Comparison of ENCODE assay signal across 23 mouse cellular contexts in the genomic region with DNA sequence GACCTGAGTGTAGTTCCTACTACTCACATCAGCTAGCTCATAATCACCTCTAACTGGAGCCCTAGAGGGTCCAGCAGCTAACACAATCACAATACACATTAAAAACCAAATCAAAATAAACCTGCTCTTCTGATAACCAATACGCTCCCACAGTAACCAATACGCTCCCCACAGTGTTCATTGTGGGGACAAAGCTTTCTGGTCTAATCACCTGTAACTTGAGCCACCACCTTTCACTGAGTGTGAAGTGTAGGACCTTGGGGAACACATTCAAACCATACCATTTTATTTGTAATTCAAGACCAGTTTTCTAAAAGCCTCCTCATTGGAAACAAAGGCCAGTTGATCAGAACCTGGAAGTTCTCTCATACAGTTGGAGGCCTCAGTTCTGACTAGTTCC. TPM values are rescaled to one million over a fixed set of nuclear protein-coding genes. Genes with fewer than 3 reads are reported as not detected.
DNase-seq lines count a peak whose midpoint lies in the region; ATAC-seq and TF ChIP-seq lines count a peak whose summit lies in the region.
"Had no signal": no experiment of that assay in that cellular context is flagged by ENCODE, and none has a peak within 500 bp of the region (broad histone marks: within the 10 kb centered on the region; RNA-seq: fewer than 3 reads in every experiment).

No protein-coding gene starts in this region.

- H3K4me2 ChIP-seq in embryonic facial prominence, embryonic 15.5 days (replicated peaks): no peak overlapping the region
- H3K4me2 ChIP-seq: embryonic facial prominence, embryonic 13.5 days; forebrain, embryonic 12.5 days had no signal

- peak; percentile 1 for DNase-seq in cerebellum, adult 9-11 months
- DNase-seq in cerebellum, postnatal 4 days (ENCODE audit: low spot score in 2 of 2): no peak
- DNase-seq in gastrocnemius, adult 2 months: no peak
- DNase-seq in gastrocnemius, postnatal 10 days: no peak
- peak; percentile 10 for DNase-seq in heart, embryonic 10.5 days (ENCODE audit: low spot score)
- DNase-seq in heart, postnatal 4 days: no peak
- DNase-seq: adrenal gland, adult 8-10 months; adrenal gland, postnatal 14 days; B cell, adult 2 months; cerebellum, adult 11-12 months; cerebellum, postnatal 36 days had no signal

- peaks cover 6% of the 10 kb centered on the region; the same call in 1 of the 2 replicates for H3K36me3 ChIP-seq in heart, embryonic 10.5 days
- no peaks in the 10 kb centered on the region for H3K36me3 ChIP-seq in embryonic facial prominence, embryonic 15.5 days
- H3K36me3 ChIP-seq: embryonic facial prominence, embryonic 13.5 days; forebrain, embryonic 10.5 days; forebrain, embryonic 12.5 days; G1E had no signal

- ATAC-seq in embryonic facial prominence, embryonic 15.5 days (ENCODE audit: insufficient number of reproducible peaks, low FRiP score, low TSS enrichment, low read depth): 0 out of 2 replicates have a peak, but pooled peaks have one; percentile 62
- ATAC-seq: activated CD4-positive, CD25-positive, alpha-beta regulatory T cell, adult 4 months; CD4-positive, CD25-positive, alpha-beta regulatory T cell, adult 4 months; forebrain, embryonic 14.5 days; forebrain, embryonic 16.5 days; Patski had no signal

- no peak overlapping the region for H3K9ac ChIP-seq in embryonic facial prominence, embryonic 15.5 days
- H3K9ac ChIP-seq: embryonic facial prominence, embryonic 13.5 days; forebrain, embryonic 12.5 days had no signal

- 86% methylated on average over 2 of the region's 2 CpGs for WGBS in heart, embryonic 10.5 days
- 94% methylated on average over 2 of the region's 2 CpGs for WGBS in embryonic facial prominence, embryonic 15.5 days

- TF ChIP-seq CTCF in gastrocnemius, adult 2 months (IDR thresholded peaks at IDR 0.05): no peak

- H3K4me1 ChIP-seq in heart, embryonic 10.5 days: peaks cover 24% of the 10 kb centered on the region
- H3K4me1 ChIP-seq in embryonic facial prominence, embryonic 15.5 days: no peaks in the 10 kb centered on the region
- H3K4me1 ChIP-seq: forebrain, embryonic 12.5 days had no signal

- H3K27ac ChIP-seq in gastrocnemius, adult 2 months: peak overlapping the region; percentile 88
- H3K27ac ChIP-seq in heart, embryonic 10.5 days: no peak overlapping the region
- H3K27ac ChIP-seq in embryonic facial prominence, embryonic 15.5 days (replicated peaks): no peak overlapping the region
- H3K27ac ChIP-seq: embryonic facial prominence, embryonic 13.5 days; forebrain, embryonic 10.5 days; forebrain, embryonic 12.5 days had no signal

- intact Hi-C loops in gastrocnemius, adult 2 months (cut with DNase I): loop anchor here (5.0 kb wide), 1 partner anchor 109 kb away; no protein-coding TSS in a partner anchor

- no peaks in the 10 kb centered on the region for H3K9me3 ChIP-seq in heart, embryonic 10.5 days
- no peaks in the 10 kb centered on the region for H3K9me3 ChIP-seq in embryonic facial prominence, embryonic 15.5 days (replicated peaks)
- H3K9me3 ChIP-seq: embryonic facial prominence, embryonic 13.5 days; forebrain, embryonic 10.5 days; forebrain, embryonic 12.5 days; G1E had no signal

- H3K27me3 ChIP-seq in heart, embryonic 10.5 days (ENCODE audit: insufficient read depth, poor library complexity, severe bottlenecking): no peaks in the 10 kb centered on the region
- H3K27me3 ChIP-seq in embryonic facial prominence, embryonic 15.5 days: no peaks in the 10 kb centered on the region
- H3K27me3 ChIP-seq: CH12.LX; embryonic facial prominence, embryonic 13.5 days; forebrain, embryonic 12.5 days; Patski had no signal

- H3K4me3 ChIP-seq in gastrocnemius, adult 2 months: peak overlapping the region; percentile 17; the same call in 1 of the 2 replicates
- no peak overlapping the region for H3K4me3 ChIP-seq in heart, embryonic 10.5 days
- no peak overlapping the region for H3K4me3 ChIP-seq in embryonic facial prominence, embryonic 15.5 days (replicated peaks)
- H3K4me3 ChIP-seq: embryonic facial prominence, embryonic 13.5 days; erythroblast, embryonic 14.5 days; forebrain, embryonic 10.5 days; forebrain, embryonic 12.5 days had no signal

RNA-seq across cellular contexts. Expression of a gene that starts 15.4 kb away (rescaled TPM):
- total RNA-seq in gastrocnemius, adult 2 months (2021): 100 to 1,000 TPM in 1 of 2 experiments, 10 to 100 TPM in 1; 99.2 to 114 TPM
- total RNA-seq in gastrocnemius, postnatal 10 days (2021): 10 to 100 TPM; 49.4 to 59.9 TPM
- polyA plus RNA-seq in heart, embryonic 10.5 days (2016; fragmentation: Nextera tagmentation; extraction: Ambion mirVana): 22.6 and 24.2 TPM in 2 replicates
- 10 to 100 TPM; 20.8 TPM for total RNA-seq in heart, postnatal 4 days (2021)
- polyA plus RNA-seq in embryonic facial prominence, embryonic 15.5 days (2015; fragmentation: Nextera tagmentation; extraction: Ambion mirVana): 13.5 and 14.1 TPM in 2 replicates
- polyA plus RNA-seq: G1E had no signal

Comparison
In these comparisons a context has a peak if more than half of its experiments do, and no peak if none do; other contexts are left out.
1. DNase-seq: peak in cerebellum, adult 9-11 months (single experiment) and heart, embryonic 10.5 days (single experiment); none in cerebellum, postnatal 4 days (0 of 2), gastrocnemius, adult 2 months (single experiment), gastrocnemius, postnatal 10 days (single experiment) and heart, postnatal 4 days (single experiment).